Mouse (Mus musculus) liver, adult 2 months (tissue): ENCODE measurements around the gene Nup188. TPM values are rescaled to one million over a fixed set of nuclear protein-coding genes. Genes with fewer than 3 reads are reported as not detected.

ENCODE experiments used
- DNase-seq: peaks from one replicate; pipeline ENCODE4 v3.0.0-alpha.2; 2011; ENCODE audit warnings: low read depth, low spot score; ENCODE audit errors: extremely low read depth
- H3K27ac ChIP-seq: fragments of 200-500 bp; replicated peaks from 2 replicates; pipeline ENCODE4 v1.5.1; 2012; ENCODE audit warnings: low read depth, mild to moderate bottlenecking, control low read depth, inconsistent platforms, low read length; ENCODE audit not compliant: insufficient read depth
- H3K27me3 ChIP-seq: fragments of 200-500 bp; 2 replicates; pipeline ENCODE4 v1.6.1; 2012; ENCODE audit warnings: mild to moderate bottlenecking, moderate library complexity, low read length, inconsistent platforms; ENCODE audit not compliant: control insufficient read depth, insufficient read depth
- H3K36me3 ChIP-seq: fragments of 200-500 bp; 2 replicates; pipeline ENCODE4 v1.6.1; 2012; ENCODE audit warnings: low read length, inconsistent platforms; ENCODE audit not compliant: control insufficient read depth, insufficient read depth
- H3K4me1 ChIP-seq: fragments of 200-500 bp; 2 replicates; pipeline ENCODE4 v1.6.1; 2011; ENCODE audit warnings: low read length; ENCODE audit not compliant: control insufficient read depth, insufficient read depth
- H3K4me3 ChIP-seq: fragments of 200-500 bp; 2 replicates; pipeline ENCODE4 v1.5.1; 2011; ENCODE audit warnings: low read depth, mild to moderate bottlenecking, control low read depth, low read length, moderate library complexity; ENCODE audit not compliant: insufficient read depth
- H3K79me2 ChIP-seq: fragments of 200-500 bp; 2 replicates; pipeline ENCODE4 v1.6.1; 2012; ENCODE audit warnings: inconsistent platforms, mild to moderate bottlenecking, low read length, moderate library complexity; ENCODE audit not compliant: control insufficient read depth, insufficient read depth
- H3K9ac ChIP-seq: fragments of 200-500 bp; 2 replicates; pipeline ENCODE4 v1.6.1; 2012; ENCODE audit warnings: low read depth, mild to moderate bottlenecking, control low read depth, inconsistent platforms, low read length
- CTCF ChIP-seq: fragments of 200-500 bp; IDR thresholded peaks from 2 replicates; pipeline ENCODE4 v1.5.1; 2011; ENCODE audit warnings: low read depth, low read length, control low read depth
- POLR2A ChIP-seq: fragments of 200-500 bp; IDR thresholded peaks from 2 replicates; pipeline ENCODE4 v1.6.1; 2011; ENCODE audit warnings: low read length, control low read depth; ENCODE audit not compliant: insufficient read depth; ENCODE audit errors: extremely low read depth
- WGBS: fragments of 180-500 bp; shearing (Covaris S2); methylation state at CpG from one replicate; pipeline ENCODE4 v1.1.7; 2018; 5-methylcytosine and 5-hydroxymethylcytosine counted together
- polyA plus RNA-seq: library from polyadenylated mRNA; depleted of rRNA; stranded (reverse); fragments of >200 nt; gene quantifications from 2 replicates; pipeline ENCODE4 v1.2.3, GENCODE M21; 2012
- total RNA-seq: library from RNA; depleted of rRNA; stranded (reverse); fragments of >200 nt; gene quantifications from 2 replicates; pipeline ENCODE4 v1.2.3, GENCODE M21; 2014

Gene Nup188
- total and polyA plus RNA-seq, 2 experiments: 4.1 to 9.6 TPM

- H3K36me3 ChIP-seq: peaks cover 10% of the 10 kb centered on the region
- no peaks in the 10 kb centered on the region for H3K4me1 ChIP-seq
- no peak overlapping the region for H3K4me3 ChIP-seq
- DNase-seq: no peak
- H3K79me2 ChIP-seq: no peaks in the 10 kb centered on the region
- TF ChIP-seq CTCF: no peak
- TF ChIP-seq POLR2A: no peak
- 97% methylated on average over 7 of the region's 7 CpGs for WGBS
- H3K9ac ChIP-seq: no peak overlapping the region
- H3K27me3 ChIP-seq: no peaks in the 10 kb centered on the region
- H3K27ac ChIP-seq: no peak overlapping the region
Observed at GRCm38 (mm10) chr2:30342544-30342943, 56.3 kb downstream of the Nup188 start.

GRCm38 (mm10) chr2:30343601-30344137 lies 57.5 kb downstream of the Nup188 start:
- Histone ChIP-seq H3K4me3 (no peak overlapping the region), H3K4me1 (no peaks in the 10 kb centered on the region), H3K27me3 (no peaks in the 10 kb centered on the region), H3K9ac (no peak overlapping the region), H3K79me2 (no peaks in the 10 kb centered on the region), H3K27ac (no peak overlapping the region), H3K36me3 (peaks cover 10% of the 10 kb centered on the region)
- no peak for TF ChIP-seq CTCF
- no peak for TF ChIP-seq POLR2A
- 74% methylated on average over 14 of the region's 14 CpGs for WGBS
- no peak for DNase-seq

- TF ChIP-seq POLR2A (no peak), CTCF (no peak)
- H3K4me1 ChIP-seq: no peaks in the 10 kb centered on the region
- no peaks in the 10 kb centered on the region for H3K27me3 ChIP-seq
- H3K9ac ChIP-seq: no peak overlapping the region
- no peak overlapping the region for H3K4me3 ChIP-seq
- no peak for DNase-seq
- peaks cover 4% of the 10 kb centered on the region; the same call in 1 of the 2 replicates for H3K36me3 ChIP-seq
- H3K79me2 ChIP-seq: no peaks in the 10 kb centered on the region
- no peak overlapping the region for H3K27ac ChIP-seq
- WGBS: 95% methylated on average over 7 of the region's 7 CpGs
Observed at GRCm38 (mm10) chr2:30345971-30346676, 59.9 kb downstream of the Nup188 start.

GRCm38 (mm10) chr2:30349196-30349595 lies 63.0 kb downstream of the Nup188 start:
- TF ChIP-seq CTCF (no peak), POLR2A (no peak)
- DNase-seq: no peak
- Histone ChIP-seq H3K9ac (no peak overlapping the region), H3K79me2 (no peaks in the 10 kb centered on the region), H3K27me3 (no peaks in the 10 kb centered on the region), H3K27ac (no peak overlapping the region), H3K4me3 (no peak overlapping the region), H3K4me1 (no peaks in the 10 kb centered on the region), H3K36me3 (peaks cover 2% of the 10 kb centered on the region; the same call in 1 of the 2 replicates)
- 97% methylated on average over 6 of the region's 6 CpGs for WGBS

GRCm38 (mm10) chr2:30351149-30351548 lies 65.0 kb downstream of the Nup188 start:
- Histone ChIP-seq H3K36me3 (peaks cover 2% of the 10 kb centered on the region; the same call in 1 of the 2 replicates), H3K4me1 (no peaks in the 10 kb centered on the region), H3K79me2 (no peaks in the 10 kb centered on the region), H3K9ac (no peak overlapping the region), H3K27ac (no peak overlapping the region), H3K4me3 (no peak overlapping the region), H3K27me3 (no peaks in the 10 kb centered on the region)
- WGBS: 81% methylated on average over 2 of the region's 2 CpGs
- DNase-seq: no peak
- TF ChIP-seq CTCF: peak; percentile 18; the same call in 1 of the 2 replicates
- TF ChIP-seq POLR2A: no peak

GRCm38 (mm10) chr2:30355861-30356260 lies 69.7 kb downstream of the Nup188 start:
- H3K4me1 ChIP-seq: peaks cover 7% of the 10 kb centered on the region; the same call in 1 of the 2 replicates
- H3K27ac ChIP-seq: no peak overlapping the region
- no peak for TF ChIP-seq CTCF
- TF ChIP-seq POLR2A: no peak
- no peak overlapping the region for H3K4me3 ChIP-seq
- H3K9ac ChIP-seq: no peak overlapping the region
- H3K36me3 ChIP-seq: peaks cover 2% of the 10 kb centered on the region; the same call in 1 of the 2 replicates
- H3K79me2 ChIP-seq: peaks cover 5% of the 10 kb centered on the region; the same call in 1 of the 2 replicates
- no peak for DNase-seq
- no peaks in the 10 kb centered on the region for H3K27me3 ChIP-seq
- WGBS: 60% methylated on average over 4 of the region's 4 CpGs
